Mouse (Mus musculus) adrenal gland, adult 8-10 months (tissue): ENCODE measurements around the gene Ugt1a6a. TPM values are rescaled to one million over a fixed set of nuclear protein-coding genes. Genes with fewer than 3 reads are reported as not detected.

Source experiments
- DNase-seq: peaks from one replicate; pipeline ENCODE4 v3.0.0; 2022
- total RNA-seq, 4 experiments: library from RNA; stranded (reverse); gene quantifications; 2 replicates each; pipeline ENCODE4 v1.2.4; 2022

Gene Ugt1a6a
- total RNA-seq, 4 experiments from 2014 or later = 5.9 to 25.6 (median 9.6) TPM

- no peak for DNase-seq
Observed at GRCm38 (mm10) chr1:88253106-88253505, 118.5 kb downstream of the Ugt1a6a start.

GRCm38 (mm10) chr1:88253540-88253939 lies 118.9 kb downstream of the Ugt1a6a start:
- no peak for DNase-seq

DNA sequence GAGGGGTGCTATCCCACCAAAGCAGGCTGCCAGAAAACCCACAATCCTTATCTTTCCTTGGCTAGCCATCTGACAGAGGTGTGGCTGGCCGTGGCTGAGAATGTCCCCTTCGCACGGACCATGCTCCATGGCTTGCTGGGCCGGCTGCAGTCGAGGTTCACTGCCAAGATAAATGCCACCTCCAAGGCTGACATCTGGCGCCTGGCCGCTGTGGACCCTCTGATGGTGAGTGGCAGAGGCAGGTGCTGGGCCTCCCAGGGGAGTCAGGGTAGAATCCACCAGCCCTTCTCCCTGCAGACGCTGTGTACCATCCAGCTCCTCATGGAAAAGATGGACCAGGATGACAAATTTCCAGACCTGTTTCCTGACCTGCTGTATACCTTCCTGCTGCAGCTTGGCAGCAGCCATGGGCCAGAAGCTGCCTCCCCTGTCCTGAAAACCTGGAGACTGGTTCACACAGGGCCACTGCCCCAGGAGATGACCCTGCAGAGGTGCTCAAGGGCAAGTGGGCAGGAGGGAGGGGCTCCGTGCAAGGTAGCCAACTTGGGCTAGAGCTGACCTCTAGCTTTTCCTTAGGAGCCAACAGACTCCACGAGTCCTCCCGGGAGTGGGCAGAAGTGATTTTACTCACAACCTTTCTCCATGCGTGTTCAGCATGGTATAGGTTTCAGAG lies 120.3 kb downstream of the Ugt1a6a start:
- no peak for DNase-seq

GRCm38 (mm10) chr1:88255466-88255857 lies 120.9 kb downstream of the Ugt1a6a start:
- no peak for DNase-seq

GRCm38 (mm10) chr1:88255989-88256754 lies 121.6 kb downstream of the Ugt1a6a start:
- no peak for DNase-seq

DNA sequence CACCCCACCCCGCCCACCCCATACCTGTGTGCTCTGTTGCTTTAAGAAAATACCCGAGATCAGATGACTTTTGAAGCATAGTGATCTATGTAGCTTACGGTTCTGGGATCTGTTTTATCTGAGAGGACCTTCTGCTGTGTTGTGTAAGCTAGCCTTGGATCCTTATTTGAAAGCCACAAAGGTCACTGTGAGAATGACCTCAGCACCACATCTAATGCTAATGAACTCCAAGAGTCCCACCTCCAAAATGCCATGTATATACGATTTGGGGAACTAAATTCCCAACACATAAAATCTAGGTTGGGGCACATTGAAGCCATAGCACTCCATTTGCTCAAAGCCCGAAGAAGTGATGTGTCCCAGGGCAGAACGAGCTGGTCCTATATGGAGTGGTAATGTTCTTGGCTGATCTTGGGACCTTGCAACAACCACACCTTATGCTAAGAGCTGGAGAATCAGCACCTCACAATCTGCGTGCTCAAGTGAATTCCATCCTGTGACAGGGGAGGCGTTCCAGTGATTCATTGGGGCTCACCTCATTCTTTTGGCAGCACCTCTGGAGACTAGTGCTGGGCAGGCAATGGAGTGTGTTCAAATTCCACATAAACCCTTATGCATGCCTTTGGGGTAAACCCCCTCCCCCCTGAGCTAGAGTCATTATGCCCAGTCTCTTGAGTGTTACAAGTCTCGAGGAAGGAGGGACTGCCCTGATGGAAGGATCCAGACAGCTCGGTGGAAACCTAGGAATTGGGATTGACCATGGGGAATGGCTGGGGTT lies 122.5 kb downstream of the Ugt1a6a start:
- no peak for DNase-seq

DNA sequence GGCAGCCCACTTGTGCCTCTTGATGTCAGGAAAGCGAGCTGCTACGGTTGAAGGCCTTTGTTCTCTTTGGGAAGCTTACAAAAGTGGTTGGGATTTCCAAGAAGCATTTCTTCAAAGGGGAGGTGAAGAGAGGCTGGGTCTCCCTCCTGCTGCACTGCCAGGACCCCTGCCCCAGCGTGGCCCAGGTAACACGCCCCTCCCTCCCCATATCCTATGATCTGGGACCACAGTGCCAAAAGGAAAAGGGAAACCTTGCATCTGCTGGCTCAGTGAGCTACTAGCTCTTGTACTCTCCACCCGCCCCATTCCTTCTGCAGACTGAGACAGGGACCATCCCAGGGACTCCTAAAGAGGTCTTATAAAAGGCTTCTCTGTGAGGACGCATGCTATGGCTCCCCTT lies 123.1 kb downstream of the Ugt1a6a start:
- no peak for DNase-seq

DNA sequence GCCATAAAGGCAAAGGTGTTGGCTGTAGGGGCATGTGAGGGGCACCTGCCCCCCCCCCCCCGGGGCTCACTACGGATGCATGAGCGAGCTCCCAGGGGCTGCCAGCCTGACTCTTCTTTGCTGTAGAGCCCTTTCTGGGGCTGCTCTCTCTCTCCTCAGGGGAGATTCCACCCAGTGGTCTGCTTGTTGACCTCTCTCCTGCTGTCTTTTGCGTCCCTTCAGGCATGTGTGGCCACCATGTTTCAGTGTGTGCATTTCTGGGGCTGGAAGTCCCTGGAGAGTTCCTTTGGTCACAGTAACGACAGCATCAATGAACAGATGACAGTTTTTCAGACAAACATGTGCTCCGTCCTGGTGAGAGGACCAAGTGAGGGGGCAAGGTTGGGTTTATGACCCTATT lies 123.8 kb downstream of the Ugt1a6a start:
- no peak for DNase-seq

DNA sequence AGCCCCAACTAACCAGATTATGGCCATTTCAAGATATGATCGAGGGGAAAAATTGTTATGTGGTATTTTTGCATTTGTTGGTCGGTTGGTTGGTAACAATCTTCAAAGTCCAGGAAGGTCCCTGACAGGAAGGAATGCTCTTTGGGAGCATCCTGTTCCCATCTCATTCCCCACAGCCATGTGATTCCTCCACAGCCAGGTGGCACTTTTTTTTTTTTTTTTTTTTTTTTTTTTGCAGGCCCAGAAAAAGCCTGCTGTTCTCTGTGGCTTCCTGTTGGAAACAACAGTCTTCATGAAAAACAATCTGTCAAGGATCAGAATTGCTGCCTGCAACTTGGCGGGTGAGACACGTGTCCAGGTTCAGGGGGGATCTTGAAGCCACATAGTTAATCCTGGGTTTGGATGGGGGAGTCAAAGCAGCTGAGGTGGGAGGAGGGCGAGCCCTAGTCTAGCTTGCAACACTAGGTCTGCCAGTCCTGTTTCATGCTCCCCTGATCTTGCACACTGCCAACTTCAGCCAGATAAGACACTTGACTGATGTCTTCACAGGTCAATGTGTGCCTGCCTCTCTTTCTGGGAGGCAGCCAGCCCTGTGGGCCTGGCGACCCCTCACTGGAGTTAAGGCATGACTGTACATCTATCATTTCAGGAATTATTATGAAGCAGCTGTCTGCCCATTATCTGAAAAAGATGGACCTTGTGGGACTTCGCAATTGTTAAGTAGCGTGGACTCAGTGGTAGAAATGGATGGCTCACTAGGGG lies 124.5 kb downstream of the Ugt1a6a start:
- DNase-seq = no peak

DNA sequence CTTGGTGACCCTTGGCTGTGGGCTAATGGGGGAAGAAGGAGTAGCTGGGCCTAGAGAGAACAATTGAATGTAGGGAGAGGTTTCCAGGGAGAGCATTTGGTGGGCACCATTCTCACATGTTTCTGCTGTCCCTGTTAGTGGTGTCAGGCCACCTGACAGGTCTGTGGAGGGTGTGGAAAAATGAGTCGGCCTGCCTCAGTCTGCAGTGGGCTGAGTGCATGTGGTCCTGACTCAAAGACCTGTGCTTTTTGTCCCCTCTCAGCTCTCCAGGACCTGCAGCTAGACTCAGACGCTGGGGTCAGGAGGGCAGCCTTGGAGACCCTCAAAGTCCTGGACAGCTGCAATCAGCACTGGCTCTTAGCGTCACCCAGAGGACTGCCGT lies 125.0 kb downstream of the Ugt1a6a start:
- DNase-seq = no peak

- DNase-seq = no peak
Observed at GRCm38 (mm10) chr1:88260114-88260513, 125.5 kb downstream of the Ugt1a6a start.

DNA sequence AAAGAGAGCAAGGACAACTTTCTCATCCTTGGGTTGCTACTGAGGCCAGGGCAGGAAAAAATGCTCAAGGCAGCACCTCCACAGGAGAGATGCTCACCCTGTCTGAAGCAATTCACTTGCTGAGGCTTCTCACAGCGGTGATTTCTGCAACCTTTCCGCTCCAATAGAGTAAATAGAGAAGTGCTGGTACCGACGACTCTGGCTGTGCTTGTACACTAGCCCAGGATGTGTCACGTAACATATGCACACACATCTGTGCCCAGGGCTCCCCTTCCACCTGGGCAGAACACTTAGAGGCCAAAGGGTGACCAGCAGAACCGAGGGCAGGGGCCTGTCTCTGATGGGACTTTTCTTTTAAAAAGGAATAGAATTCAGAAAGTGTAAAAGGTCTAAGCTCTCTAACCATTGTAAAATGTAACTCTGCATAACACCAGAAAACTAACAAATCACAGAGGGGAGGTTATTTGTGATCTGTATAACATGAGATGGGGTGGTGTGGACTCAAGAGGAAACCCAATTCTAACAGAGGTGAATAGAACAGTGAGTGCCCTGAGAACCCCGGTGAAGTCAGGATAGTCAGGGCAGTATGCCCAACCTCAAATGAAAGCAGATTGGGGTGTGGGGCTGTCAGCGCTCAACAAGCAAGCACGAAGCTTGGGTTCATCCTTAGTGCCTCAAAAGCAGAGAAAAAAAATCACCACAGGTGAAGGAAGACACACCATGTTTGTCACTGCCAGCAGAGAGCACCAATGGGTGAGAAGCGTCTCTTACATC lies 126.2 kb downstream of the Ugt1a6a start:
- no peak for DNase-seq

DNA sequence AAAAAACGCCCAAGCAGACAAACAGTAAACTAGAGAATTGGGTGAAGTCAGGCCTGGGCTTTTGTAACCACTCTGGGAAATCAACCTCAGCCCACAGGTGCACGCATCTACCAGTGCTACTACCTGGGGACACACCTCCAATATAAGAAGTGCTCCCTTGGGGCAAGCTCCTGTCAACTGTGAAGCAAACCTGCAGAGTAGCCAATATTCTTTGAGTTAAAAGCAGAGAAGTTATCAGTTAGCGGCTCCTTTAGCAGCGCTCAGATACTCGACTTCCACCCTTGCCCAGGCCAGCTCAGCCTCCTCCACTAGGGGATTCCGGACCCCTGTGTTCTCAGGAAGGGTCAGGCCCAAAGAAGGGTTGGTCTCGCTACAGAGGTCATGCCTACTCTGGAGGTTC lies 127.1 kb downstream of the Ugt1a6a start:
- DNase-seq = no peak

DNA sequence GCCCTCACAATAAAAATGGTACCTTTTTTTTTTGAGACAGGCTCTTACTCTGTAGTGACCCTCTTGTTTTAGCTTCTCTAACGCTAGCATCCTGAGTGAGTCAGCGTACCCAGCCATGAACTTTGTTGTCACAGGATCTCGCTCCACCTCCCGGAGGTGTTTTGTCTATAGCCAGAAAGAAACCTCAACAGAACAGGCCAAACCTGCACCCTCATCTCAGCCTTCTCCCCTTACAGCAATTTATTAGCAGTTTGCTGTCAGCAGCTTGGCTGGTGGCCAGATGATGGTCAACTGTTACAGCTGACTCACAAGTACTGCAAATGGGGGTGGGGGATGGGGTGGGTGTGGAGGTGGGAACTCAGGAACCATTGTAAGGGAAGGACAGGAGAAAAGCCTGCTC lies 127.6 kb downstream of the Ugt1a6a start:
- peak; percentile 81 for DNase-seq

GRCm38 (mm10) chr1:88262961-88263360 lies 128.4 kb downstream of the Ugt1a6a start:
- no peak for DNase-seq

DNA sequence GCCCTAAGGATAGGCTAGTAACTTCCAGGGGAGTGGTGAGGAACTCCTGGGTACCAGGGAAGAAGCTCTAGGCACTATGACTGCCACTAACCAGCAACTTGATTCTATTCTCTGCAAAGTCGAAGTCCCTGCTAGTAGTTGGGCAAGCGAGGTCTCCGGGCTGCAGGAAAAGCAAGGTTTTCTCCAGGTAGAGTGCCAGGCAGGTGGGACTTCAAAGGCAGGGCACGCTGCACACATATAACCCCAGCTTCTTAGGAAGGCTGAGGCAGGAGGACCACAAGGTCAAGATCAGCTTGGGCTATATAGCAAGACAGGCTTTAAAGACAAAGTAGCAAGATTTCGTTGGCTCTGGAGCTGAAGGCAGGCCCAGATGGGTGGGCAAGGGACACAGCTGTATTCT lies 129.2 kb downstream of the Ugt1a6a start:
- no peak for DNase-seq

- DNase-seq = no peak
Observed at GRCm38 (mm10) chr1:88264237-88264868, 129.7 kb downstream of the Ugt1a6a start.

DNA sequence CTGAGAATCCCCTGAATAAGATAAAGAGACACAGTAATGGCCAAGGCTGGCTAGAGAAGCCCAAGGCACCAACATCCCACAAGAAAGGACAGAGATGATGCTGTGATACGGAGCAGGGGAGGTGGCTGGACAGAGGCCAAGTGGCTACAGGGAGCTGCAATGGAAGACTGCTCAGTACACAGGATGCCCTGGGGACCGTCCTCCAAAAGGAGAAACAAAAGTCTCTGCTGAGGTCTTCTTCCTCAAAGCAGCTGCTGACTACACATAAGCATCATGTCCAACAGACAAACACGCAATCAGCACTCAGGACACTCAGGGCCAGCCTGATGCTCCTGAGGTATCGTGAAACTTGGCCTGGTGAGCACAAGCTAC lies 130.2 kb downstream of the Ugt1a6a start:
- no peak for DNase-seq

DNA sequence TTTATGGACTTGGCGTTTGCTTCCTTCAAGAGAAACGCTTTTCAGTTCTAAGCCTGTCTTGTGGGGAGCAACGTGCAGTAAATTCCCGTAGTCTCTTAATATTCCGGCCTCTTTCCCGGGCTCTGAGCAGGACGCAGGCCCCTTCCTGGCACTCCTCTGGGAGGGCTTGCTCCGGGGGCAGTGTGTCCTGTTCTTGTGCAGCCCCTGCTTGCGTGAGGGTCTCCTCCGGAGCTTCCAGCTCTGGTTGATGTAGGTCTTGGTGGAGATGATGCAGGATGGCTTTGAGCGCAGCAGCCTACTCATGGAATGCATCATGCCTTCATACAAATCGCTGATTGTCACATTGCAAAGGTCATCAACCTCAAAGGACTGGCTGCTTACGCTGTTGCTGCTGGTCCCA lies 131.5 kb downstream of the Ugt1a6a start:
- no peak for DNase-seq

- DNase-seq = no peak
Observed at GRCm38 (mm10) chr1:88267489-88267888, 132.9 kb downstream of the Ugt1a6a start.

DNA sequence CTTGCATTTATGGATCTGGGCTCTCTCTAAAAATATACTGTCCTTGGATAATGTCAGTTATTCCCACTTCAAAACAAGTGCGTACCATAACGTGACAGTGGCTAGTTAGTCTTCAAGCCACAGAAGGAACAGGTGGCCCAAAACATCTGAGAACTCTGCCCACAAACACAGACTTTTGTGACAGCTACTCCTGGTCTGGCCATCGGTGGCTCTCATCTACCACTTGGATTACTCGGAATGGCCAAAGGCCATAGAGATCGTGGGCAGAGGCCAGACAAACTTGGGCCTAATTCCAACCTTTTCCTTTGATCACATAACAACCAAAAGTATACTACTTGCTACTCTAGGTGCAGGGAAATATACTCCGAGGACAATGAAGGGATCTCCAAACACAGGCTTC lies 133.5 kb downstream of the Ugt1a6a start:
- no peak for DNase-seq
